Mouse (Mus musculus): Measurements from ENCODE around the gene Efhb. TPM values are rescaled to one million over a fixed set of nuclear protein-coding genes. Genes with fewer than 3 reads are reported as not detected.

Gene Efhb
- polyA plus RNA-seq (2012; ENCODE audit: insufficient read depth, insufficient read length, low replicate concordance, missing spikeins) = not detected in 2 replicates

- Histone ChIP-seq H3K4me1 (ENCODE audit: control insufficient read depth, insufficient read depth, low read length) (peaks cover 5% of the 10 kb centered on the region), H3K4me3 (ENCODE audit: insufficient read depth, low read depth, low read length) (peak within 1 kb of the TSS; percentile 37), H3K27ac (ENCODE audit: insufficient read depth, low read depth, low read length) (no peak within 1 kb of the TSS)
- TF ChIP-seq POLR2A (IDR thresholded peaks at IDR 0.05; ENCODE audit: insufficient read depth, low read depth, low read length) (no peak), CTCF (IDR thresholded peaks at IDR 0.05; ENCODE audit: insufficient read depth, low read depth, low read length) (no peak)
- WGBS = 18% methylated on average over 26 of the region's 26 CpGs
Measured at GRCm38 (mm10) chr17:53462603-53463495, at the start of gene Efhb. Gene Efhb, minus strand, starts transcription at chr17:53463321.

DNA sequence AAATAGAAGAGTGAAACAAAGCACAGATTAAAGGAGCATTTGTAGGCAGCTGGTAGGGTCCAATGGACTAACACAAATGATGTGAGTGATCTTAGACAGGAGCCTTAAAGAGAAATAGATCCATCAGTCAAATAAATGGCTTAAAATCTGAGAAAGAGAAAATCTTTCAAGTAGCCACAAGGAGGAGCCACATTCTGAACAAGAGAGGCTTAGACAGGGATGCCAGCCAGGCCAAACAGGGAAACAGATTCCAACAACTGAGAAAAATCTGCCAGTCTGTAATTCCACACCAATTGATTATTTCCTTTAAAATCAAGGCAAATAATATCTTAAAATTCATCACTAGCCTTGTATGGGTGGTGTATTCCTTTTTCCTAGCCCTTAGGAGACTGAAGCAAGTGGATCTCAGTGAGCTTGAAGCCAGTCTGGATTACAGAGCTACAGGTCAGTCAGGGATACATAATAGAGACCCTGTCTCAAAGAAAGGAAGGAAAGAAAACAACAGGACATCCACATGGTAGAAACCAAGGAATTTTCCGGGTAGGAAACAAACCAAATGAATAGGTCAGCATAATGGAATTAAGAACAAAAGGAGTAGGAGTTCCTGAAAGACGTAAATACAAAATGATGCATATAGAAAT lies 49.3 kb upstream of the Efhb start:
- no peak overlapping the region for H3K4me3 ChIP-seq (ENCODE audit: insufficient read depth, low read depth, low read length)
- H3K4me1 ChIP-seq (ENCODE audit: control insufficient read depth, insufficient read depth, low read length) = no peaks in the 10 kb centered on the region
- TF ChIP-seq CTCF (IDR thresholded peaks at IDR 0.05; ENCODE audit: insufficient read depth, low read depth, low read length) (no peak), POLR2A (IDR thresholded peaks at IDR 0.05; ENCODE audit: insufficient read depth, low read depth, low read length) (no peak)
- 56% methylated on average over 2 of the region's 2 CpGs for WGBS
- H3K27ac ChIP-seq (ENCODE audit: insufficient read depth, low read depth, low read length) = no peak overlapping the region

DNA sequence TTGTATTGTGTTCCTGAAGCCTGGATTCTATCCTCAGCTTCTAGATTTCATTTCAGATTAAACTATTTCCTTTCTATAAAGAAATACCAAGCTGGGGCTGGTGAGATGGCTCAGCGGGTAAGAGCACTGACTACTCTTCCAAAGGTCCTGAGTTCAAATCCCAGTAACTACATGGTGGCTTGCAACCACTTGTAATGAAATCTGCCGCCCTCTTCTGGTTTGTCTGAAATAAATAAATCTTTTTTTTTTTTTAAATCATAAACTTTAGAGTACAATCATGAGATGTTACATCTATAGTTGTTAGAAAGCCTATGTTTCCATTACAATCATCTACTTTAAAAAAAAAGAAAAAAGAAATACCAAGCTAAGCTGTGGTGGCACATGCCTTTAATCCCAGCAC lies 39.8 kb upstream of the Efhb start:
- Histone ChIP-seq H3K4me1 (ENCODE audit: control insufficient read depth, insufficient read depth, low read length) (0 out of 2 replicates have a peak, but pooled peaks cover 3% of the 10 kb centered on the region), H3K4me3 (ENCODE audit: insufficient read depth, low read depth, low read length) (no peak overlapping the region), H3K27ac (ENCODE audit: insufficient read depth, low read depth, low read length) (no peak overlapping the region)
- TF ChIP-seq POLR2A (IDR thresholded peaks at IDR 0.05; ENCODE audit: insufficient read depth, low read depth, low read length) (no peak), CTCF (IDR thresholded peaks at IDR 0.05; ENCODE audit: insufficient read depth, low read depth, low read length) (no peak)
- WGBS = 96% methylated on average over 2 of the region's 2 CpGs

- TF ChIP-seq POLR2A (IDR thresholded peaks at IDR 0.05; ENCODE audit: insufficient read depth, low read depth, low read length) (no peak), CTCF (IDR thresholded peaks at IDR 0.05; ENCODE audit: insufficient read depth, low read depth, low read length) (no peak)
- Histone ChIP-seq H3K4me1 (ENCODE audit: control insufficient read depth, insufficient read depth, low read length) (no peaks in the 10 kb centered on the region), H3K4me3 (ENCODE audit: insufficient read depth, low read depth, low read length) (no peak overlapping the region), H3K27ac (ENCODE audit: insufficient read depth, low read depth, low read length) (no peak overlapping the region)
- 98% methylated on average over 1 of the region's 1 CpGs for WGBS
Measured at GRCm38 (mm10) chr17:53489007-53489378, 25.9 kb upstream of the Efhb start.

DNA sequence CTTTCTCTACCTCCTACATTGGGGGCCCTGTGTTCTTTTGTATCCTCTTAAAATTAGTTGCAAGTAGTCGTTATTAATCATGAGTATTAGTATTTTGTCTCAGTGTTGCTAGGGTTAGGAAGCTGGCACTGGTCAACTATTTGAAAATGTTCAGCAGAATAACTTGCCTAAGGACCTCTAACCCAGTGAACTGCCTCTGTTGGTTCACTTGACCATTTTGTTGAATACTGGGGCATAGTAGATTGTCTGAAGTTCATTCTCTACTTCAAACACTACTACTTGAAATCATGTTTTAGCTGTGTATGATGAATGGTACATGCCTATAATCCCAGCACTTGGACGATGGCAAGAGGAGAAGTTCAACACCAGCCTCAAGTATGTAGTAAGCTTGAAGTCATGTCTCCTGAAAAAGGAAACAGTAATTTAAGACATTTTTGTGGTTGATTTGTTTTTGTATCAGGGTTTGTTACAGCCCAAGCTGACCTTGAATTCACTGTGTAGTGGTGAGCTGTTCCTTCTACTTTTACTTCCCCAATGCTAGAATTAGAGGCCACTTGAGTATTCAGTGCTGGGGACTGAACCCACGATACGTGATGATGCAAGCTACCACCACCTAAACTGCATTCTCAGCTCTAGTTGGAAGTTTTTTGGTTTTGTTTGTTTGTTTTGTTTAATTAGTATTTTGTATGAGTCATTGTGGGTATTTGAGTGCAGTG lies 25.3 kb upstream of the Efhb start:
- Histone ChIP-seq H3K4me3 (ENCODE audit: insufficient read depth, low read depth, low read length) (no peak overlapping the region), H3K4me1 (ENCODE audit: control insufficient read depth, insufficient read depth, low read length) (no peaks in the 10 kb centered on the region), H3K27ac (ENCODE audit: insufficient read depth, low read depth, low read length) (no peak overlapping the region)
- TF ChIP-seq CTCF (IDR thresholded peaks at IDR 0.05; ENCODE audit: insufficient read depth, low read depth, low read length) (no peak), POLR2A (IDR thresholded peaks at IDR 0.05; ENCODE audit: insufficient read depth, low read depth, low read length) (no peak)
- WGBS = 68% methylated on average over 4 of the region's 4 CpGs

DNA sequence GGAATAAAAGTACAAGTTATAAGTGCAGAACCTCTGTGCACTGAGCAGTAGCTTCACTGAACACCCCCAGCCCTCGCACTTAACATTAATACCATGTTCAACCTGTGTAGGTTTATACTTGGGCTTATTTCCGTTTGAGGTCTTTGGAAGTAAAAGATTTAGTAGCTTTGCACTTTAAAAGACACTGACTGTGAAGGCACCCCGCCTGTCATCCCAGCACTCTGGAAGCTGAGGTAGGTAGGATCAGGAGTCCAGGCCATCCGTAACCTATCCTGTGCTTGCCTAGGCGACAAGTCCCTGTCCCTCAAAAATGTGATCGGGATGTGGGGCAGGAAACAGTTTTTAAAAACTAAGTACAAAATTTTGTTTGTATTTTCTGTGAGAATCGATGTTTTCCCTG lies 17.3 kb upstream of the Efhb start:
- TF ChIP-seq CTCF (IDR thresholded peaks at IDR 0.05; ENCODE audit: insufficient read depth, low read depth, low read length) (no peak), POLR2A (IDR thresholded peaks at IDR 0.05; ENCODE audit: insufficient read depth, low read depth, low read length) (no peak)
- peaks cover 2% of the 10 kb centered on the region for H3K4me1 ChIP-seq (ENCODE audit: control insufficient read depth, insufficient read depth, low read length)
- 0 out of 2 replicates have a peak overlapping the region, but pooled peaks have one; percentile 19 for H3K4me3 ChIP-seq (ENCODE audit: insufficient read depth, low read depth, low read length)
- WGBS = 40% methylated on average over 7 of the region's 7 CpGs
- no peak overlapping the region for H3K27ac ChIP-seq (ENCODE audit: insufficient read depth, low read depth, low read length)

DNA sequence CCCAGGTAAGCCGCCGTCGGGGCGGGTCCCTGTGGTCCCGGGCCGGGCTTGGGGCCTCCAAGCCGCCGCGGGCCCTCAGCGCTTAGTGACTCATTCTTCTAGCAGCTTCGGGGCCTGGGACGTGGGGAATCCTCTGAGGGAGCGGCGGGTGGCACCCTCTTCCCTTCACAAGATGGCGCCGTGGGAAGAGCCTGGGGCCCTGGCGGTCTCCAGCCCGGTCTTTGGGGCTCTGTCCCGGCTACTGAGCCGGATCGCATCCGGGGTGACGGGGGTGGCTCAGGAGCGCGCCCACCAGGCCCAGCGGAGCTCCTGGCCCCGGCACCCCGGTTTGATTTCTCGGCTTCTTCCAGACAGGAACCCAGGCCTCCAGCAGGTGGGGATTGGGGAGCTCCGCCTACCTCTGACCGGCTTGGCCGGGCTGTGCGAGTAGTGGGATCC lies 16.5 kb upstream of the Efhb start:
- Histone ChIP-seq H3K4me1 (ENCODE audit: control insufficient read depth, insufficient read depth, low read length) (peaks cover 2% of the 10 kb centered on the region), H3K4me3 (ENCODE audit: insufficient read depth, low read depth, low read length) (peak overlapping the region; percentile 73), H3K27ac (ENCODE audit: insufficient read depth, low read depth, low read length) (peak overlapping the region; percentile 40; the same call in 1 of the 2 replicates)
- under 1% methylated on average over 33 of the region's 33 CpGs for WGBS
- TF ChIP-seq POLR2A (IDR thresholded peaks at IDR 0.05; ENCODE audit: insufficient read depth, low read depth, low read length) (no peak), CTCF (IDR thresholded peaks at IDR 0.05; ENCODE audit: insufficient read depth, low read depth, low read length) (no peak)

DNA sequence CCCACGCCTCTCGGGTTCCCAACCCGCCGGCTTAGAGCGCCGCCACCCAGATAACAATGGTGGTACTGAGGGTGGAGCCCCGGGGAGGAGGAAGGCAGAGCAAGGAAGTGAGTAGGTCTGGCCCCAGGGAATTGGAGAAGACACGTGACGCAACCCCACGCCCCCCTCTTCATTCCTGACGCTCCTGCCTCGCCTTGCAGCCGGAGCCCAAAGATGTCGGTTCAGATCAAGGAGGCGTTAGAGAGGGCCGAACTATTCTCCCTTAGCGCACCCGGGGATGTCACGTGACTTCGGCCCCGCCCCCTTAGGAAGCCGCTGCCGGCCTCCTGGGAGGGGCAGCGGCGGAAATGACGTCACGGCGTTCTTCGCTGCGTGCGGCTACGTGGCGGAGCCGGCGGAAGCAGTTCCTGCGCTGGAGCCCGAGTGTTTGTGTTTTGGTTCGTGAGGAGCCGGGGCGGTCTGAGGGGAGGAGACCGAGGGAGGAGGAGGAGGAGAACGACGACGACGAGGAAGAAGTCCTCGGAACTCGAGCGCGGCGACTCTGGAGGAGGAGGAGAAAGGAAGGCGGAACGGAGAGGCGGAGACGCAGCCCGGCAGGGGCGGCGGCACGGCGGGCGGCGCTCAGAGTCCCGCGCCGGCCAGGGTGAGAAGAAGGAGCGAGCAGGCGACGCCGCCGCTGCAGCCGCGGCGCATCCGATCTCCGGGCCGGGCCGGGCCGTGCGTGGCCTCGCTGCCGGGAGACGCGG lies 15.9 kb upstream of the Efhb start, which contains the start of gene Rab5a:
Rab5a (plus strand) TSS at position 377 of the 746 bp plus-strand sequence.
- Histone ChIP-seq H3K4me1 (ENCODE audit: control insufficient read depth, insufficient read depth, low read length) (peaks cover 2% of the 10 kb centered on the region), H3K4me3 (ENCODE audit: insufficient read depth, low read depth, low read length) (peak within 1 kb of the TSS; percentile 73), H3K27ac (ENCODE audit: insufficient read depth, low read depth, low read length) (peak within 1 kb of the TSS; percentile 99)
- under 1% methylated on average over 82 of the region's 82 CpGs for whole genome bisulfite sequencing
- TF ChIP-seq CTCF (IDR thresholded peaks at IDR 0.05; ENCODE audit: insufficient read depth, low read depth, low read length) = no peak
- TF ChIP-seq POLR2A (IDR thresholded peaks at IDR 0.05; ENCODE audit: insufficient read depth, low read depth, low read length) = peak; percentile 69; the same call in 1 of the 2 replicates
